ENCODE assay signal across 21 mouse cellular contexts in genomic region chr9:37123384-37123783, GRCm38 (mm10). TPM values are rescaled to one million over a fixed set of nuclear protein-coding genes. Genes with fewer than 3 reads are reported as not detected.
A peak's percentile ranks its signal among the peaks of the same experiment; 100 is the strongest.
DNase-seq lines count a peak whose midpoint lies in the region; ATAC-seq lines count a peak whose summit lies in the region.
"Had no signal": no experiment of that assay in that cellular context is flagged by ENCODE, and none has a peak within 500 bp of the region (broad histone marks: within the 10 kb centered on the region; RNA-seq: fewer than 3 reads in every experiment).

No protein-coding gene starts in this region.

- no peak for DNase-seq in embryonic facial prominence, embryonic 11.5 days (ENCODE audit: low spot score)
- DNase-seq in embryonic facial prominence, embryonic 10.5 days (ENCODE audit: low spot score), result no peak
- DNase-seq in hindbrain, embryonic 10.5 days (ENCODE audit: low spot score), result no peak
- DNase-seq in forelimb bud, embryonic 11.5 days (ENCODE audit: low read depth, low spot score), result peak; percentile 72
- DNase-seq: adrenal gland, postnatal 10 days; heart, postnatal 4 days; kidney, postnatal 36 days; liver, embryonic 13.5 days; lung, adult 2 months; lung, postnatal 14 days; thymus, postnatal 14 days had no signal

- no peaks in the 10 kb centered on the region for H3K27me3 ChIP-seq in embryonic facial prominence, embryonic 11.5 days (ENCODE audit: control insufficient read depth, insufficient read depth, low read length)
- no peaks in the 10 kb centered on the region; the same call in 1 of the 2 replicates for H3K27me3 ChIP-seq in embryonic facial prominence, embryonic 10.5 days (replicated peaks; ENCODE audit: low read depth, poor library complexity, severe bottlenecking)
- H3K27me3 ChIP-seq in hindbrain, embryonic 13.5 days, result 0 out of 2 replicates have a peak, but pooled peaks cover 3% of the 10 kb centered on the region
- H3K27me3 ChIP-seq in hindbrain, embryonic 10.5 days (ENCODE audit: insufficient read depth, poor library complexity, severe bottlenecking), result no peaks in the 10 kb centered on the region
- no peaks in the 10 kb centered on the region for H3K27me3 ChIP-seq in midbrain, embryonic 13.5 days
- H3K27me3 ChIP-seq: liver, embryonic 13.5 days had no signal

- no peaks in the 10 kb centered on the region; the same call in 1 of the 2 replicates for H3K4me1 ChIP-seq in embryonic facial prominence, embryonic 11.5 days (ENCODE audit: control insufficient read depth, insufficient read depth, low read length)
- H3K4me1 ChIP-seq in embryonic facial prominence, embryonic 10.5 days, result peaks cover 39% of the 10 kb centered on the region
- H3K4me1 ChIP-seq in hindbrain, embryonic 13.5 days (replicated peaks), result peaks cover 44% of the 10 kb centered on the region
- H3K4me1 ChIP-seq in hindbrain, embryonic 10.5 days (replicated peaks), result peaks cover 41% of the 10 kb centered on the region
- peaks cover 34% of the 10 kb centered on the region for H3K4me1 ChIP-seq in midbrain, embryonic 13.5 days (replicated peaks)
- H3K4me1 ChIP-seq: liver, embryonic 13.5 days had no signal

- H3K4me3 ChIP-seq in embryonic facial prominence, embryonic 11.5 days (ENCODE audit: low read depth, low read length), result no peak overlapping the region
- H3K4me3 ChIP-seq in embryonic facial prominence, embryonic 10.5 days, result no peak overlapping the region
- H3K4me3 ChIP-seq in hindbrain, embryonic 13.5 days, result no peak overlapping the region
- H3K4me3 ChIP-seq in hindbrain, embryonic 10.5 days, result no peak overlapping the region
- H3K4me3 ChIP-seq in midbrain, embryonic 13.5 days (replicated peaks), result no peak overlapping the region
- H3K4me3 ChIP-seq: heart, embryonic 10.5 days; kidney, embryonic 15.5 days; liver, embryonic 13.5 days had no signal

- no peaks in the 10 kb centered on the region for H3K9me3 ChIP-seq in embryonic facial prominence, embryonic 11.5 days (replicated peaks; ENCODE audit: control insufficient read depth, low read length)
- no peaks in the 10 kb centered on the region for H3K9me3 ChIP-seq in embryonic facial prominence, embryonic 10.5 days
- H3K9me3 ChIP-seq in hindbrain, embryonic 13.5 days, result no peaks in the 10 kb centered on the region
- no peaks in the 10 kb centered on the region for H3K9me3 ChIP-seq in hindbrain, embryonic 10.5 days
- H3K9me3 ChIP-seq in midbrain, embryonic 13.5 days, result no peaks in the 10 kb centered on the region
- H3K9me3 ChIP-seq: heart, embryonic 10.5 days; kidney, embryonic 15.5 days; liver, embryonic 13.5 days had no signal

- ATAC-seq in embryonic facial prominence, embryonic 11.5 days (replicated peaks; ENCODE audit: insufficient number of reproducible peaks, low FRiP score, low TSS enrichment, low read depth), result peak; percentile 59; the same call in 1 of the 2 replicates
- ATAC-seq in hindbrain, embryonic 13.5 days (ENCODE audit: low FRiP score), result no peak
- peak; percentile 48; the same call in 1 of the 2 replicates for ATAC-seq in midbrain, embryonic 13.5 days
- ATAC-seq in CD4-positive, CD25-positive, alpha-beta regulatory T cell, adult 4 months, result no peak
- ATAC-seq in erythroblast, adult 5-6 weeks (replicated peaks; ENCODE audit: low FRiP score, poor library complexity, severe bottlenecking), result no peak
- ATAC-seq: intestine, postnatal 0 days had no signal

- no peak overlapping the region for H3K4me2 ChIP-seq in embryonic facial prominence, embryonic 11.5 days (ENCODE audit: low read depth, low read length)
- H3K4me2 ChIP-seq in hindbrain, embryonic 13.5 days, result no peak overlapping the region
- no peak overlapping the region for H3K4me2 ChIP-seq in midbrain, embryonic 13.5 days (replicated peaks)
- H3K4me2 ChIP-seq: kidney, embryonic 15.5 days; liver, embryonic 13.5 days had no signal

- H3K36me3 ChIP-seq in embryonic facial prominence, embryonic 11.5 days (replicated peaks; ENCODE audit: control insufficient read depth, insufficient read depth, low read depth, low read length), result no peaks in the 10 kb centered on the region
- H3K36me3 ChIP-seq in embryonic facial prominence, embryonic 10.5 days (replicated peaks), result peaks cover 26% of the 10 kb centered on the region
- H3K36me3 ChIP-seq in hindbrain, embryonic 13.5 days, result peaks cover 4% of the 10 kb centered on the region; the same call in 1 of the 2 replicates
- peaks cover 31% of the 10 kb centered on the region for H3K36me3 ChIP-seq in hindbrain, embryonic 10.5 days
- H3K36me3 ChIP-seq in midbrain, embryonic 13.5 days, result 0 out of 2 replicates have a peak, but pooled peaks cover 2% of the 10 kb centered on the region
- H3K36me3 ChIP-seq: heart, embryonic 10.5 days; kidney, embryonic 15.5 days; liver, embryonic 13.5 days had no signal

- 61% methylated on average over 7 of the region's 7 CpGs for WGBS in embryonic facial prominence, embryonic 11.5 days
- WGBS in embryonic facial prominence, embryonic 10.5 days, result 68% methylated on average over 7 of the region's 7 CpGs
- 60% methylated on average over 7 of the region's 7 CpGs for WGBS in hindbrain, embryonic 13.5 days
- WGBS in hindbrain, embryonic 10.5 days, result 73% methylated on average over 7 of the region's 7 CpGs
- WGBS in midbrain, embryonic 13.5 days, result 62% methylated on average over 7 of the region's 7 CpGs

- H3K9ac ChIP-seq in embryonic facial prominence, embryonic 11.5 days (replicated peaks; ENCODE audit: low read length), result no peak overlapping the region
- peak overlapping the region; percentile 35; the same call in 1 of the 2 replicates for H3K9ac ChIP-seq in hindbrain, embryonic 13.5 days
- no peak overlapping the region for H3K9ac ChIP-seq in midbrain, embryonic 13.5 days (replicated peaks)
- H3K9ac ChIP-seq: kidney, embryonic 15.5 days; liver, embryonic 13.5 days had no signal

- H3K27ac ChIP-seq in embryonic facial prominence, embryonic 11.5 days (replicated peaks; ENCODE audit: low read depth, low read length), result no peak overlapping the region
- no peak overlapping the region for H3K27ac ChIP-seq in embryonic facial prominence, embryonic 10.5 days (replicated peaks)
- H3K27ac ChIP-seq in hindbrain, embryonic 13.5 days, result peak overlapping the region; percentile 52; the same call in 1 of the 2 replicates
- H3K27ac ChIP-seq in hindbrain, embryonic 10.5 days, result no peak overlapping the region
- H3K27ac ChIP-seq in midbrain, embryonic 13.5 days, result no peak overlapping the region
- H3K27ac ChIP-seq: heart, embryonic 10.5 days; kidney, embryonic 15.5 days; liver, embryonic 13.5 days had no signal

RNA-seq across cellular contexts. Expression of gene Pknox2, which starts 23.8 kb away (rescaled TPM):
- 13.2 and 14.9 TPM in 2 replicates for polyA plus RNA-seq in embryonic facial prominence, embryonic 11.5 days (2014; fragmentation: Nextera tagmentation; extraction: Ambion mirVana)
- polyA plus RNA-seq in embryonic facial prominence, embryonic 10.5 days (2016; fragmentation: Nextera tagmentation; extraction: Ambion mirVana), result 32.7 and 33.0 TPM in 2 replicates
- polyA plus RNA-seq in hindbrain, embryonic 13.5 days (2015; fragmentation: Nextera tagmentation; extraction: Ambion mirVana), result 39.5 and 44.7 TPM in 2 replicates
- 35.0 and 40.3 TPM in 2 replicates for polyA plus RNA-seq in hindbrain, embryonic 10.5 days (2016; fragmentation: Nextera tagmentation; extraction: Ambion mirVana)
- polyA plus RNA-seq in midbrain, embryonic 13.5 days (2015; fragmentation: Nextera tagmentation; extraction: Ambion mirVana), result 30.1 and 33.1 TPM in 2 replicates
- not detected for polyA plus RNA-seq in CD4-positive, CD25-positive, alpha-beta regulatory T cell, adult 4 months (2017; shearing (Covaris generic))
- total RNA-seq in erythroblast, adult 5-6 weeks (2015; ENCODE audit: low replicate concordance), result 0.58 TPM in 1 of 2 replicates, not detected in the other
- total RNA-seq in erythroblast, adult 5-6 weeks (2017; ENCODE audit: low replicate concordance), result 0.09 TPM in 1 of 2 replicates, not detected in the other
- total RNA-seq: granulocyte monocyte progenitor cell, adult 5-6 weeks; megakaryocyte progenitor cell, adult 5-6 weeks; monocyte, adult 5-6 weeks had no signal

Comparison
In these comparisons a context has a peak if more than half of its experiments do, and no peak if none do; other contexts are left out.
1. ATAC-seq: peak in embryonic facial prominence, embryonic 11.5 days (single experiment) and midbrain, embryonic 13.5 days (single experiment); none in hindbrain, embryonic 13.5 days (single experiment), CD4-positive, CD25-positive, alpha-beta regulatory T cell, adult 4 months (single experiment) and erythroblast, adult 5-6 weeks (single experiment).
2. RNA of gene Pknox2, which starts 23.8 kb away (polyA plus RNA-seq): 39.5 to 44.7 TPM in hindbrain, embryonic 13.5 days, 35.0 to 40.3 TPM in hindbrain, embryonic 10.5 days, 30.1 to 33.1 TPM in midbrain, embryonic 13.5 days, 32.7 to 33.0 TPM in embryonic facial prominence, embryonic 10.5 days and 13.2 to 14.9 TPM in embryonic facial prominence, embryonic 11.5 days; not detected in CD4-positive, CD25-positive, alpha-beta regulatory T cell, adult 4 months; every median in the first group is over 10 times any median in the second.